Mouse (Mus musculus) embryonic facial prominence, embryonic 11.5 days (tissue): ENCODE results near the gene Ucn. TPM values are rescaled to one million over a fixed set of nuclear protein-coding genes. Genes with fewer than 3 reads are reported as not detected.

Source experiments
- ATAC-seq: fragments of 200-750 bp; cut with Nextera tagmentation; replicated peaks from 2 replicates; pipeline ENCODE4 v1.8.0; 2017; ENCODE audit warnings: low read depth; ENCODE audit not compliant: insufficient number of reproducible peaks, low FRiP score, low TSS enrichment
- DNase-seq: peaks from one replicate; pipeline ENCODE4 v3.0.0-alpha.2; 2015; ENCODE audit warnings: low spot score
- H3K27ac ChIP-seq: fragments of 300-500 bp; sonication (generic); replicated peaks from 2 replicates; pipeline ENCODE4 v1.5.1; 2014; ENCODE audit warnings: mild to moderate bottlenecking, low read depth, low read length, control low read depth
- H3K27me3 ChIP-seq: fragments of 300-500 bp; sonication (generic); 2 replicates; pipeline ENCODE4 v1.6.1; 2014; ENCODE audit warnings: mild to moderate bottlenecking, low read length, moderate library complexity, mixed read lengths; ENCODE audit not compliant: control insufficient read depth, insufficient read depth
- H3K36me3 ChIP-seq: fragments of 300-500 bp; sonication (generic); replicated peaks from 2 replicates; pipeline ENCODE4 v1.6.1; 2014; ENCODE audit warnings: low read depth, mild to moderate bottlenecking, low read length, moderate library complexity, mixed read lengths; ENCODE audit not compliant: control insufficient read depth, insufficient read depth
- H3K4me1 ChIP-seq: fragments of 300-500 bp; sonication (generic); 2 replicates; pipeline ENCODE4 v1.6.1; 2014; ENCODE audit warnings: low read length, mixed read lengths; ENCODE audit not compliant: control insufficient read depth, insufficient read depth
- H3K4me2 ChIP-seq: fragments of 300-500 bp; sonication (generic); 2 replicates; pipeline ENCODE4 v1.6.1; 2014; ENCODE audit warnings: low read depth, mild to moderate bottlenecking, control low read depth, low read length, moderate library complexity
- H3K4me3 ChIP-seq: fragments of 300-500 bp; sonication (generic); 2 replicates; pipeline ENCODE4 v1.5.1; 2014; ENCODE audit warnings: low read depth, low read length, control low read depth
- H3K9ac ChIP-seq: fragments of 300-500 bp; sonication (generic); replicated peaks from 2 replicates; pipeline ENCODE4 v1.6.1; 2014; ENCODE audit warnings: mild to moderate bottlenecking, control low read depth, low read length
- H3K9me3 ChIP-seq: fragments of 300-500 bp; sonication (generic); replicated peaks from 2 replicates; pipeline ENCODE4 v1.6.1; 2016; ENCODE audit warnings: mild to moderate bottlenecking, low read length, inconsistent platforms, mixed read lengths; ENCODE audit not compliant: control insufficient read depth
- WGBS: fragments of 180-500 bp; shearing (Covaris S2); extraction: QIAGEN DNeasy Blood & Tissue Kit; methylation state at CpG from one replicate; pipeline ENCODE4 v1.1.7; 2014; 5-methylcytosine and 5-hydroxymethylcytosine counted together
- polyA plus RNA-seq: library from polyadenylated mRNA; unstranded; fragments of >200 nt; fragmentation: Nextera tagmentation; extraction: Ambion mirVana; gene quantifications from 2 replicates; pipeline ENCODE4 v1.2.1, GENCODE M21; 2014

The Ucn gene
- not detected in 2 replicates for polyA plus RNA-seq

- Histone ChIP-seq H3K4me2 (peak within 1 kb of the TSS; percentile 41), H3K4me3 (0 out of 2 replicates have a peak within 1 kb of the TSS, but pooled peaks have one; percentile 14), H3K9ac (no peak within 1 kb of the TSS), H3K27ac (no peak within 1 kb of the TSS), H3K27me3 (peaks cover 41% of the 10 kb centered on the region), H3K36me3 (peaks cover 2% of the 10 kb centered on the region; the same call in 1 of the 2 replicates), H3K4me1 (peaks cover 5% of the 10 kb centered on the region; the same call in 1 of the 2 replicates), H3K9me3 (no peaks in the 10 kb centered on the region)
- DNase-seq (peak; percentile 16), ATAC-seq (no peak)
- 1% methylated on average over 52 of the region's 52 CpGs for WGBS
Measured at GRCm38 (mm10) chr5:31138241-31138967, at the start of gene Ucn. TSS of gene Ucn (minus strand) at chr5:31138829.

DNA sequence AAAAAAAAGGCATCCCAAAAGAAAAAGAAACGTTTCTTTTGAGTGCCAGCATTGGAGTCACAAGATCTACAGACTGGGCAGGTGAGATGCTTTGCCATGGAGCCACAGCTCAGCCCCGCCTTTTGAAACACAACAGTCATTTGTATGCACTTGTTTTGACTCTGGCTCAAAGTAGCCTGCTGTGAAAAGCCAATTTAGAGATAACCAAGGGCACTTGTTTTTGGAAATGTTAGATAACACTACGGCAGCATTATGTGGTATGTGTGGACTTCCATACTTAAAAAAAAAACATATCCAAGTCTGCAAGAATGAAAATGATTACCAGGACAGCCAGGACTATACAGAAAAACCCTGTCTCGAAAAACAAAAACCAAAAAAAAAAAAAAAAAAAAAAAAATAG, 45.0 kb upstream of the Ucn start:
- no peak overlapping the region for H3K4me2 ChIP-seq
- no peaks in the 10 kb centered on the region for H3K4me1 ChIP-seq
- DNase-seq (no peak), ATAC-seq (no peak)
- WGBS = 67% methylated on average over 4 of the region's 4 CpGs
- H3K27ac ChIP-seq = no peak overlapping the region
- no peaks in the 10 kb centered on the region for H3K9me3 ChIP-seq
- H3K27me3 ChIP-seq = no peaks in the 10 kb centered on the region
- H3K4me3 ChIP-seq = no peak overlapping the region
- peaks cover 4% of the 10 kb centered on the region for H3K36me3 ChIP-seq
- no peak overlapping the region for H3K9ac ChIP-seq

GRCm38 (mm10) chr5:31181183-31181770, 42.6 kb upstream of the Ucn start:
- Histone ChIP-seq H3K27me3 (no peaks in the 10 kb centered on the region), H3K9ac (no peak overlapping the region), H3K4me3 (no peak overlapping the region), H3K36me3 (no peaks in the 10 kb centered on the region), H3K4me1 (no peaks in the 10 kb centered on the region), H3K27ac (no peak overlapping the region), H3K4me2 (no peak overlapping the region), H3K9me3 (no peaks in the 10 kb centered on the region)
- DNase-seq = no peak
- ATAC-seq = no peak
- 94% methylated on average over 9 of the region's 9 CpGs for WGBS

- Histone ChIP-seq H3K4me1 (no peaks in the 10 kb centered on the region), H3K4me2 (peak within 1 kb of the TSS; percentile 77), H3K36me3 (no peaks in the 10 kb centered on the region), H3K27me3 (no peaks in the 10 kb centered on the region), H3K9ac (peak within 1 kb of the TSS; percentile 73), H3K4me3 (peak within 1 kb of the TSS; percentile 75), H3K9me3 (no peaks in the 10 kb centered on the region), H3K27ac (peak within 1 kb of the TSS; percentile 90)
- WGBS = under 1% methylated on average over 59 of the region's 59 CpGs
- ATAC-seq (peak; percentile 95), DNase-seq (peak; percentile 98)
Measured at GRCm38 (mm10) chr5:31179766-31180630, 41.4 kb upstream of the Ucn start, which contains the start of the genes Gm29609 and Gtf3c2. TSS of gene Gm29609 (minus strand) at chr5:31179911. TSS of gene Gtf3c2 (minus strand) at chr5:31180144.

DNA sequence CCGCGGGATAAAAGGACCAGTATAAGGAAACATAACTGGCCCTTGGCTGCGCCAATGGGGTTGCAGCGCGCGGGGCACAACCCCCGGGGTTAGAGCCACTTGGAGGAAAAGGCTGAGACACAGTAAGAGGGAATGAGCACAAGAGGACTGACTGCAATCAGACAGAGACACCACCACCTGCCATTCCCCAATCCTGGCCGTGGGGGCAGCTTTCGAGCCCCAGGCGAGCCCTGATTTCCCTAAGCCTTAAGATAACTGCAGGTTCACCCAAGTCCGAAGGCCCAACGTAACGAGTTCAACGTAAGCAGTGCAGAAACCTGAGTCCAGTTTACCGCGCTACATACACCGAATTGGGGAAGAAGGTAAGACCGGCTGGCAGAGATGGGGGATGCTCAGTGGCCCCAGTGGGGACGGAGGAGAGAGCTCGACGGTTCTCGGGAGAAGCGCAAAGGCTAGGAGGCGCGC, 40.7 kb upstream of the Ucn start:
- peak; percentile 18 for DNase-seq
- H3K9me3 ChIP-seq = no peaks in the 10 kb centered on the region

GRCm38 (mm10) chr5:31168630-31169029, 30.0 kb upstream of the Ucn start:
- Histone ChIP-seq H3K4me3 (no peak overlapping the region), H3K27me3 (no peaks in the 10 kb centered on the region), H3K4me2 (no peak overlapping the region), H3K4me1 (no peaks in the 10 kb centered on the region), H3K27ac (no peak overlapping the region), H3K36me3 (peaks cover 8% of the 10 kb centered on the region), H3K9ac (no peak overlapping the region), H3K9me3 (no peaks in the 10 kb centered on the region)
- no peak for ATAC-seq
- no peak for DNase-seq
- WGBS = 92% methylated on average over 4 of the region's 4 CpGs

More for the DNA sequence above, 40.7 kb upstream of the Ucn start:
- Histone ChIP-seq H3K36me3 (no peaks in the 10 kb centered on the region), H3K4me3 (peak overlapping the region; percentile 75), H3K4me1 (no peaks in the 10 kb centered on the region), H3K27me3 (no peaks in the 10 kb centered on the region), H3K4me2 (peak overlapping the region; percentile 77), H3K9ac (peak overlapping the region; percentile 73), H3K27ac (peak overlapping the region; percentile 90)
- under 1% methylated on average over 25 of the region's 25 CpGs for WGBS
- ATAC-seq = peak; percentile 71

DNA sequence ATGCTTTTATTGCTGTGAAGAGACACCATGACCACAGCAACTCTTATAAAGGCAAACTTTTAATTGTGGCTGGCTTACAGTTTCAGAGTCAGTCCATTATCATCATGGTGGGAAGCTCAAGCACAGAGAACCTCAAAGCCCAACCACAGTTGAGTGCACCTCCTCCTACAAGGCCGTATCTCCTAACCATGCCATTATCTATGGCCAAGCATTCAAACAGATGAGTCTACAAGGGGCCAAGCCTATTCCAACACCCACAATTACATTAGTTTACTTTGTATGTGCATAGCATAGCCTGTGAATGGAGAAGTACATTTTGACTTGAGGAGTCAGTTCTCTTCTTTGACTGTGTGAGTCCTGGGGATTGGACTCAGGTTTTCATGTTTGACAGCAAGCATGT, 26.2 kb upstream of the Ucn start:
- Histone ChIP-seq H3K9me3 (no peaks in the 10 kb centered on the region), H3K36me3 (peaks cover 13% of the 10 kb centered on the region), H3K27ac (no peak overlapping the region), H3K4me1 (no peaks in the 10 kb centered on the region), H3K27me3 (no peaks in the 10 kb centered on the region), H3K4me2 (no peak overlapping the region), H3K9ac (no peak overlapping the region), H3K4me3 (no peak overlapping the region)
- WGBS = 83% methylated on average over 1 of the region's 1 CpGs
- ATAC-seq (no peak), DNase-seq (no peak)
